Mouse (Mus musculus) spleen, adult 2 months (tissue): ENCODE measurements at regions not wholly inside any gene's neighbourhood (a gene's known extent, or its start where the extent isn't known, plus 50 kb on each side); places are given as distances from the start of the nearest gene placed in this dataset.

Experiments used
- DNase-seq, 2 experiments: peaks; one replicate each; pipeline versions ENCODE4 v3.0.0 to v3.0.0-alpha.2; 2012 to 2021; ENCODE audit warnings: low spot score in 2 of 2, low read depth in 1 of 2
- H3K27ac ChIP-seq: fragments of 200-500 bp; 2 replicates; pipeline ENCODE4 v1.5.1; 2012; ENCODE audit warnings: low read length, inconsistent platforms; ENCODE audit not compliant: insufficient read depth
- H3K27me3 ChIP-seq: fragments of 200-500 bp; 2 replicates; pipeline ENCODE4 v1.6.1; 2012; ENCODE audit warnings: mild to moderate bottlenecking, moderate library complexity, low read length, inconsistent platforms; ENCODE audit not compliant: control insufficient read depth, insufficient read depth
- H3K36me3 ChIP-seq: fragments of 200-500 bp; 2 replicates; pipeline ENCODE4 v1.6.1; 2012; ENCODE audit warnings: mild to moderate bottlenecking, low read length, inconsistent platforms; ENCODE audit not compliant: control insufficient read depth, insufficient read depth
- H3K4me1 ChIP-seq: fragments of 200-500 bp; 2 replicates; pipeline ENCODE4 v1.6.1; 2011; ENCODE audit warnings: inconsistent platforms; ENCODE audit not compliant: control insufficient read depth, insufficient read depth, insufficient read length
- H3K4me3 ChIP-seq: fragments of 200-500 bp; 2 replicates; pipeline ENCODE4 v1.5.1; 2011; ENCODE audit warnings: mild to moderate bottlenecking, inconsistent platforms; ENCODE audit not compliant: insufficient read depth, insufficient read length; ENCODE audit errors: extremely low read depth
- CTCF ChIP-seq: fragments of 200-500 bp; IDR thresholded peaks from 2 replicates; pipeline ENCODE4 v1.5.1; 2011; ENCODE audit warnings: mild to moderate bottlenecking, inconsistent platforms; ENCODE audit not compliant: insufficient read depth, insufficient read length, insufficient replicate concordance; ENCODE audit errors: extremely low read depth
- POLR2A ChIP-seq: fragments of 200-500 bp; IDR thresholded peaks from 2 replicates; pipeline ENCODE4 v1.6.1; 2011; ENCODE audit warnings: low read depth, low read length, inconsistent platforms
- WGBS: fragments of 180-500 bp; shearing (Covaris S2); methylation state at CpG from one replicate; pipeline ENCODE4 v1.1.7; 2018; 5-methylcytosine and 5-hydroxymethylcytosine counted together

DNA sequence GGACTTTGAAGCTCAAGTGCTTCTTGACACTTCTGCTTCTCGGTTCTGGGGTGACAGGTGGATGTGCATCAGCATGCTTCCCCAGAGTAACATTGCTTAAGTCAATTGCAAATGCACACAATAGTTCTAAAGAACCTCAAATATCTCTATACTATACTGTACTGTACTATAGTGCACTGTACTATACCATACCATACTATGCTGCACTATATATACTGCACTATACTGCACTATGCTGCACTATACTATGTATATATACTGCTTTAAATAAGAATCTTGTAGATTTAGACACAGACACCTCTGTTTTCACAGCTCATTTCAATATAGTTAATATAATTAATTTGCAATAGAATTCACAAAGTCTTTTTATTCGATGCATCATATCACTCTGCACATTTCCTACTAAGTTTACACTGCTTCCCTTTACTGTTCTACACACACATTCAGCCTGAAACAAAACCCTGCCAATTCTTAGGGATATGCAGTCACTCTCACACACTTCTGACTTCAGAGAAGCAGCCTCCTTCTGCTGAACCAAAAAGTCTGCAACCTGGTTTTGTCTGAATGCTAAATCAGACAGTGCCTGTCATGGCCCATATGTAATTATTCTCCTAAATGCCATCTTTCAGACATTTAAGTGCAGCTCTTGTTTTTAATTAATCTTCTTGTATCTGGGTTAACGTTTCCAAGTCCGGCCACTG lies 570.8 kb upstream of the Map3k7 start:
- H3K36me3 ChIP-seq: no peaks in the 10 kb centered on the region
- H3K4me1 ChIP-seq: no peaks in the 10 kb centered on the region
- no peaks in the 10 kb centered on the region for H3K27me3 ChIP-seq
- no peak for DNase-seq
- no peak overlapping the region for H3K27ac ChIP-seq
- WGBS: 75% methylated on average over 4 of the region's 4 CpGs
- no peak for TF ChIP-seq POLR2A
- TF ChIP-seq CTCF: no peak
- H3K4me3 ChIP-seq: no peak overlapping the region

DNA sequence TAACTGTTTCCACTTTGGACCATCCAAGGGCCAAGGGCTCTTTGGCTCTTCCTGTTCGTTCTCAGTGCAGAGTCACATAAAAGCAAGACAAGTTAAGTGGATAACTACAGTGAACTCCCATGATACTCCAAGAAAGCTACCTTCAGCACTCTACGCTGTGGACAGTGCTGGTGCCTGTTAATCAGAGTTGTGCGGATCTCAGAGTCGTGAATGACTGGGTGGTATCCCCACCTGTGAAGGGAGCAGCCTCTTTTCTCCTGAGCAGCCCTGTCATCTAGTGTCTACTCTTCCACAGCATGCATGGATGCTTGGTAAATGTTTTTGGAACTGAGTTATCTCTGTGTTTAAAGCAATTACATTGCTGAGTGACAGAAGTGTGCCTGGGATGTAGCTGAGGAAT lies 568.4 kb upstream of the Map3k7 start:
- WGBS: 68% methylated on average over 4 of the region's 4 CpGs
- TF ChIP-seq CTCF (no peak), POLR2A (no peak)

DNA sequence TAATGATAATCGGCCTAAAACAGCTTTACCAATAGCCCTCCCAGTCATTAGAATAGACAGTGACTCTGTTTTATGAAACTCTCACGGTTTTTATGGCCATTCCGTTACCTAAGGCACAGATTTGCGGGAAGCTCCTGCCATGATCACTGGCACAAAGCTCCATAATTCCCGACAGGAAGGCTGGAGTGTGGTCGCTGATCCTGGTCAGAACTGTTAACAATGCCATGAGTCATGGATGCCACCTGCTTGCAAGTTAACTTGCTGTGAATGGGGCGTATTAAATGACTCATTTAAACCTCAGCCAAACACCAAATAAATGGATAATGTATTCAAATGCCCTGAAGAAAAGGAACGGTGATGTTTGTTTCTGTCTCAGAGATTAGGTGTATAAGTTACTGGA lies 559.9 kb upstream of the Map3k7 start:
- Histone ChIP-seq H3K4me1 (no peaks in the 10 kb centered on the region), H3K27ac (no peak overlapping the region), H3K36me3 (no peaks in the 10 kb centered on the region), H3K27me3 (no peaks in the 10 kb centered on the region), H3K4me3 (no peak overlapping the region)
- no peak for DNase-seq
- no peak for TF ChIP-seq POLR2A
- TF ChIP-seq CTCF: no peak
- 69% methylated on average over 8 of the region's 8 CpGs for WGBS

More for the DNA sequence above, 568.4 kb upstream of the Map3k7 start:
- Histone ChIP-seq H3K4me1 (no peaks in the 10 kb centered on the region), H3K27ac (no peak overlapping the region), H3K36me3 (no peaks in the 10 kb centered on the region), H3K4me3 (no peak overlapping the region), H3K27me3 (no peaks in the 10 kb centered on the region)
- no peak for DNase-seq

DNA sequence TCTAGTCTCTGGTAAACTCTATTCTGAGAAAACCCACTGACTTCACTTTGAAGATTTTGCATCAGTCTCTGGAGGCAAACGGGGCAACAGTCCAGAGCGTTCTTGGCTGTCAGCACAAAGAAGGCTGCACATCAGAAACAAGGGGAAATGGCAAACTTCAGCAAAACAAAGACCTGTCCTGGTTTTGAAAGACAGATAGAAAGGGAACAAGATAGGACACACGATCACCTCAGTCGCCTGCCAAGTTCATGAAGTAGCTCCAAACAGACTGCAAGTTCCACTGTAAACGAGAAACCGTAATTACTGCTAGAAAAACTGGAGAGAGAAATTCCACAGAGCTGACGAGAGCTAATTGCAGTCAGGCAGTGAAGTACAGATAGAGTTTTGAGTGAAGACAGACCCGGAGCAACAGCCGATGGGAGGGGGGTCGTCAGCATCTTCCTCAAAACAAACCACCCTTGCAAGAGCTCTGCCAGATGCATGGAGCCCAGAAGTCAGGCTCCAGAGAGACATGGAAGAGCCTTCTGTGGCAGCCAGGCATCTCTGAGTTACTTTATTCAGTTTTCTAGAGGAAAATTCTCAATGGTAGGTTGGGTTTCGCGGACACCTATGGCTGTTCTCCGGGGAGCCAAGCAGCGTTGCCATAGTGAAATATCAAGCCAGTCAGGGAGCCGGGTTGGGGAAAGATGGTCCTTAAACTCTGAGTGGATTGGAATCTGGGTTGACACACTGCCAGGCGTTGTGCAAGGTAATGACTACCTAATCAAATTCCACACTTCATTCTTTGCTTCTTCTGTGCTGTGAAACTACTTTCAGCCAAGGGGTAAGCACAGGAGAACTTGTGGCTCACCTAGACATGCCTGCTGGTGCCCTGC lies 558.8 kb upstream of the Map3k7 start:
- WGBS: 57% methylated on average over 16 of the region's 16 CpGs

GRCm38 (mm10) chr4:31410157-31410556 lies 553.7 kb upstream of the Map3k7 start:
- Histone ChIP-seq H3K27ac (no peak overlapping the region), H3K4me1 (no peaks in the 10 kb centered on the region), H3K4me3 (no peak overlapping the region), H3K27me3 (no peaks in the 10 kb centered on the region), H3K36me3 (no peaks in the 10 kb centered on the region)
- DNase-seq: no peak
- TF ChIP-seq POLR2A: no peak
- TF ChIP-seq CTCF: no peak
- WGBS: 94% methylated on average over 3 of the region's 3 CpGs

More for the DNA sequence above, 558.8 kb upstream of the Map3k7 start:
- DNase-seq: no peak
- no peaks in the 10 kb centered on the region for H3K27me3 ChIP-seq
- H3K4me3 ChIP-seq: no peak overlapping the region
- no peaks in the 10 kb centered on the region for H3K36me3 ChIP-seq
- TF ChIP-seq POLR2A: no peak
- TF ChIP-seq CTCF: no peak
- no peak overlapping the region for H3K27ac ChIP-seq
- no peaks in the 10 kb centered on the region for H3K4me1 ChIP-seq

DNA sequence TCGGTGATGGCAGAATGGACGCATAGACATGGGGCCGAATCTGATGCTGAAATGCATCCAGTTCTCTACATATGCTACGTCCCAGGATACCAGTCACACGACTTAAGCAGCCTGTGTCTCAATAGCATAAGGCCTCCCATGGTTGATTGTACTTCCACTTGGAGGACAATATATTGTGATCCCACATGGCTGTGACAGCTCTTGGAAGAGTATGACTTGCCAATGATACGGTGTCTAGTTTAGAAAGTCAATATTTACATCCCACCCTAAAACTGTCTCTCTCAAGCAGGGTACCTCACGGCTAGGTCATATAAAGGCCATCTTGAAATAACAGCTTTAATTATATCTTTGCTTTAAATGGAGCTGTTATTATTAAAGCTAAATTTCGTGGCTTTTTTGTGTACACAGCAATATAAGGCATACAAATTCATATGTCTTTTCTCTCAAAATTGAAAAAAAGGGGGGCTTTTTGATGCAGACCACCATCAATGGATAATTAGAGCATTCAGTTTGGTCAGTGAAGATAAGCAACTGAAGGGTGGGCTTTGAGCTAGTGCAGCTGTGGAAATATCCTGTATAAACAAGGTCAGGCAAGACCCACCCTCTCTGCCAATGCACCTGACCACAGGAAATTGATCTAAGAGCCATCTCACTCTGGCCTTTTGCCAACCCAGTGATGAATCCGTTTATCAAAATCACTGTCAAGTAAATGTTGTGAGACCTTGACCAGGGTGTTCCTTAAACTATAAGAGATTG lies 551.9 kb upstream of the Map3k7 start:
- TF ChIP-seq CTCF: no peak
- no peak for TF ChIP-seq POLR2A
- H3K27ac ChIP-seq: no peak overlapping the region
- DNase-seq: no peak
- no peaks in the 10 kb centered on the region for H3K36me3 ChIP-seq
- no peaks in the 10 kb centered on the region for H3K27me3 ChIP-seq
- H3K4me1 ChIP-seq: no peaks in the 10 kb centered on the region
- 82% methylated on average over 9 of the region's 9 CpGs for WGBS
- no peak overlapping the region for H3K4me3 ChIP-seq

- 83% methylated on average over 4 of the region's 4 CpGs for WGBS
Observed at GRCm38 (mm10) chr4:31417161-31417560, 546.7 kb upstream of the Map3k7 start.

More at GRCm38 (mm10) chr4:31417161-31417560, 546.7 kb upstream of the Map3k7 start:
- H3K27ac ChIP-seq: no peak overlapping the region
- no peak for DNase-seq
- no peak overlapping the region for H3K4me3 ChIP-seq
- no peak for TF ChIP-seq CTCF
- no peak for TF ChIP-seq POLR2A
- no peaks in the 10 kb centered on the region for H3K27me3 ChIP-seq
- H3K4me1 ChIP-seq: no peaks in the 10 kb centered on the region
- no peaks in the 10 kb centered on the region for H3K36me3 ChIP-seq
